Mouse (Mus musculus): ENCODE measurements around the gene Srd5a2.

DNA sequence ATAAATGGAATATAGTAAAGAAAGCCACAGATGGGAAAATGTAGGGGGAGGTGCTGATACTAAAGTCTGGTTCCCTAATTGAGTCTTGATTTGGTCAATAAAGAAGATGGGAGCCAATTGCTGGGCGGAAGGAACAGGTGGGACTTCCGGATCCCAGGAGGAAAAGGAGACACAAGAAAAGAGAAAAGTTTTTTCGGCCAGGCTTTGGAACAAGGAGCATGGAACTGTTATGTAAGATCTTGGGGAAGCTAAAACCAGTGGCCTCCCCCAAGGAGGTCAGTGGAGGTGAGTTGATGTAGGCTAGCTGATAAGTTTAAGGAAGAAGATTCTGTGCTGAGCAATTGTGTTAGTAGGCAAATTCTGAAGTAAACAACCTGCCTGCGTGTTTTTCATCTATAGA is 56.5 kb downstream of the Srd5a2 start:
- no peak for TF ChIP-seq POLR2A (IDR thresholded peaks at IDR 0.05; ENCODE audit: low read depth, low read length)
- no peak for TF ChIP-seq CTCF (conservative IDR thresholded peaks at IDR 0.05; ENCODE audit: insufficient read depth, insufficient read length, low read depth, low read length)

All from kidney, adult 2 months (tissue).